Mouse (Mus musculus) bone marrow, adult 2 months (tissue): ENCODE data around the gene Clstn2. TPM values are rescaled to one million over a fixed set of nuclear protein-coding genes. Genes with fewer than 3 reads are reported as not detected.

Experiments
- H3K27ac ChIP-seq: fragments of 200-500 bp; 2 replicates; pipeline ENCODE4 v1.5.1; 2012; ENCODE audit warnings: low read depth, mild to moderate bottlenecking, control low read depth, inconsistent platforms, low read length; ENCODE audit not compliant: control insufficient read depth, poor library complexity, insufficient read depth
- H3K4me1 ChIP-seq: fragments of 200-500 bp; 2 replicates; pipeline ENCODE4 v1.6.1; 2011; ENCODE audit warnings: low read length; ENCODE audit not compliant: control insufficient read depth, insufficient read depth
- H3K4me3 ChIP-seq: fragments of 200-500 bp; replicated peaks from 2 replicates; pipeline ENCODE3; 2011; ENCODE audit warnings: mild to moderate bottlenecking, low read depth, low read length, control low read depth; ENCODE audit not compliant: control insufficient read depth
- CTCF ChIP-seq: fragments of 200-500 bp; IDR thresholded peaks from 2 replicates; pipeline ENCODE4 v1.5.1; 2011; ENCODE audit warnings: low read length, control low read depth; ENCODE audit not compliant: control insufficient read depth, insufficient read depth
- POLR2A ChIP-seq: fragments of 200-500 bp; IDR thresholded peaks from 2 replicates; pipeline ENCODE4 v1.6.1; 2011; ENCODE audit warnings: low read depth, mild to moderate bottlenecking, control low read depth, low read length, borderline replicate concordance; ENCODE audit not compliant: control insufficient read depth
- WGBS: fragments of 180-500 bp; shearing (Covaris S2); methylation state at CpG from one replicate; pipeline ENCODE4 v1.1.7; 2018; 5-methylcytosine and 5-hydroxymethylcytosine counted together
- polyA plus RNA-seq: library from polyadenylated mRNA; stranded (reverse); fragments of >200 nt; gene quantifications from 2 replicates; pipeline ENCODE4 v1.2.4, GENCODE M21; 2011; ENCODE audit warnings: low replicate concordance; ENCODE audit not compliant: missing spikeins, insufficient read depth, insufficient read length

Gene Clstn2
- polyA plus RNA-seq, 1 experiment = not detected

DNA sequence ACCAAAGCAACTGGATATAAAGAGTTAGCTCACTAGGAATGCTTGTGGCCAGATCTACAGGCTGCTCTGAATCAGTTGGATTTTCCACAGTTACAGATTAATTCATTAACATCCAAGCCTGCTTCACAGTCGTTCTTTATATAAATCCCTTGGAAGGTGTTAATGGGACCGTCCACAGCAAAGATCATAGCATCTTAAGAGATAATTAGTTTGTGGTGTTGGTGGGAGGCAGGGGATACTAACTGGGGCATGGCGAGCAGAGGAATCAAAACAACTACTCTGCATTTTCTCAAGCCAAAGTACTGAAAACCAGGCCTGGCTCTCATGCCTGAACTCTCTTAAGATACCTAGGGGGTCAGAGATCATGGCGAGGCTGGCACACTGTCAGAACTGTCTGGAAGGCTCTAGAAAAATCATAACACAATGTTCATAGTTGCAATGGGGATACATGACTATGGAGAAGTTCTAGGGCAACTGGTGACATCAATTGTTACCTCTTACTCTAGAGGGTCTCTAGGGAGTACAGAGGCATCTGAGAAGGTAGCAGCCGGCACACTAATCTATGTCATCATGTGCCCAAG lies 336.2 kb downstream of the Clstn2 start:
- H3K4me1 ChIP-seq = no peaks in the 10 kb centered on the region
- no peak for TF ChIP-seq POLR2A
- H3K4me3 ChIP-seq = no peak overlapping the region
- 65% methylated on average over 5 of the region's 5 CpGs for WGBS
- no peak overlapping the region for H3K27ac ChIP-seq

DNA sequence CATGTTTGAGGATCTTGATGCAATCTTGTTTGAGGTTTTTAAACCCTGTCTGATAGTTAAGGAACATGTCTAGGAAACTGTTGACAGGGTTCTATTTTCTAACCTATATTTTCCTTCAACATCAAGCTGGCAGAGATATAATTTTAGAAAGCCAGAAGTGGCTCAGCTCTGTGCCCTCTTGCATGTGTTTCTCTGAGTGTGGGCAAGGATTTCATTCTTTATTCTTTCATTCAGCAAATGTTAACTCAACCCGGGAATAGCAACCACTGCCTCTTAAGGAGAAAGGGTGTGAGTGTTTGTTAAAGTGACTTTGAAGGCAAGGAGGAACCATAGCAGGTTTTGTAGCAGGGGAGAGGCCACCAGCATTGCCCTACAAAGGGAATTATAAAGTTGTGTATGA lies 337.7 kb downstream of the Clstn2 start:
- 55% methylated on average over 1 of the region's 1 CpGs for WGBS
- no peak for TF ChIP-seq POLR2A
- no peak for TF ChIP-seq CTCF
- no peaks in the 10 kb centered on the region for H3K4me1 ChIP-seq
- no peak overlapping the region for H3K4me3 ChIP-seq
- no peak overlapping the region for H3K27ac ChIP-seq

DNA sequence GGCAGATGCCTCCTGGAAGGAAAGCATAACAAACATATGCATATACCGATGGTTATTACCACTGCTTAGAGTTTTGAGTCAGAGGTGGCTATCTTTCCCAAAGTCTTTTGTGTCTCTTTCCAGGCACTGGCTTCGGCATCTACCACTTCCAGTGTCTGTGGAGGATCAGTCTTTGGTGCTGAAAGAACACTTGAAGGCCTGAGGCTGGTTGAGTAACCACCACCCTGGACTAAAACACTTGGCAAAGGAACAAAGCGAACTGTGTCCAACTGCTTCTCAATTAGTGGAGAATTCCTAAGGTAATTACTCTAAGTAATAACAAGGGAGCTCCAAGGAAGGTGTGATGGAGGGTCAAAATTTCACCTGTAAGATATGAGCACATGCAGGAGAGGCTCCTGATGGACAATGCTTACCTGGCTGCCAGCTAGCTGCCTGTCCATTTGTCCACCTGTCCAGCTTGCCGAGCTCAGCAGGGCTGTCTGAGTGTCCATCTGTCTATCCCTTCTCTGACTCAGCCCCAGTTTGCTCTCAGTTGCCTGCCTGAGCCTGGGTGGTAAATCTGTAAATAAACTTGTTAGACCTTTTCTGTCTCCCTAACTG lies 346.1 kb downstream of the Clstn2 start:
- no peak overlapping the region for H3K27ac ChIP-seq
- no peak overlapping the region for H3K4me3 ChIP-seq
- TF ChIP-seq POLR2A (no peak), CTCF (no peak)
- no peaks in the 10 kb centered on the region for H3K4me1 ChIP-seq
- WGBS = 81% methylated on average over 4 of the region's 4 CpGs

DNA sequence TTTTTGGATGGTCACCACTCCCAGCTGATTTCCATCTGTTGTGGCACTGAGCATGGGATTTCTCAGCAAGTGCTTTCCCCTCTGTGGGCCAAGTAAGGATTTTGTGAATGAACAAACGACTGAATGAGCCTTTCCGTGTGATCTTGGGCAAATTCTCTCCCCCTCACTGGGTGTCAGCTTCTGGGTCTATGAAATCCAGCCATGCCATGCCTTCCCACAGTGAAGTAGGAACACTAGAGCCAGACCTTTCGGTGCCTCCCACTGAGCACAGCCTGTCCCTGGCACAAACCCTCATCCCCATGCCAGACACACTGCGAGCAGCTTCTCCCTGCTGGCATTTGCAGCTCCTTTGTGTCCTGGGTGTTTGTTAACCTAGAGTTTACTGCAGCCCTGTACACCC lies 347.3 kb downstream of the Clstn2 start:
- Histone ChIP-seq H3K4me3 (no peak overlapping the region), H3K4me1 (no peaks in the 10 kb centered on the region), H3K27ac (no peak overlapping the region)
- TF ChIP-seq CTCF = no peak
- no peak for TF ChIP-seq POLR2A
- 72% methylated on average over 4 of the region's 4 CpGs for WGBS

DNA sequence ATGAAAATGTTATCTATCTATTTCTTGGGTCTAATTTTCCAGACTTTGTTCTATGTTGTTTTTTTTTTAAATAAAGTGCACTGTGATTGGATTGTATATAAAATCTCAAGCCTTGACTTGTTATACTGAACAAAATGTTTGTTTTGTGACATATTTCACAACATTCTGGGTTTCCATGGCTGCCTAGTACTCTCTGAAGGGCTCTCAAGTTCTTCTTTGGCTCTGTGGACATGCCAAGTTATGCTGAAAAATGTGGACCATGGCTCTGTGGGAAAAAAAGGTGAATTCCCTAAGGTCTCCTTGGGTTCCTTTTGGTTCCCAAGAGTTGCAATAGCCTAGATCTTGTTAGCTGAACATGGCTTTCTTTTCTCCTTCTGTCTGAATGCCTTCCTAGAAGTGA lies 353.1 kb downstream of the Clstn2 start:
- TF ChIP-seq POLR2A (no peak), CTCF (no peak)
- no peaks in the 10 kb centered on the region for H3K4me1 ChIP-seq
- no peak overlapping the region for H3K4me3 ChIP-seq
- no peak overlapping the region for H3K27ac ChIP-seq

DNA sequence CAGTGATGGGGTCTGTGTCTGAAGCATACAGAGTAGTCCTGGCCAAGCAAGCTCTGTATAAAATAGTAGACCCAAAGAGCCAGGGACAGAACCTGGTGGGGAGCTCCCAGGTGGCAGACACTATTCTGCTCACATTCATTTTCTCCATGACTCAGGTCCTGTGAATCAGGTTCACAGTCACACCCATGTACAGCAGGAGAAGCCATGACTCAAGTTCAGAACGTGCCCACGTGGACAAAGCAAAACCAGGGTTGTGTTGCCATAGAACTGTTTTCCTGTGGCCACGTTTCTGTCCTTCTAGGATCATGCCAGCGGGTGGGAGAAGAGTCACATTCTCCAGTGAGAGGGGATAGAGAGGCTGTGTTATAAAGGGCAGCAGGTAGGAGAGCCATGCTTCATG lies 353.9 kb downstream of the Clstn2 start:
- H3K4me3 ChIP-seq = no peak overlapping the region
- no peak overlapping the region for H3K27ac ChIP-seq
- H3K4me1 ChIP-seq = no peaks in the 10 kb centered on the region
- WGBS = 57% methylated on average over 4 of the region's 4 CpGs
- no peak for TF ChIP-seq CTCF
- no peak for TF ChIP-seq POLR2A

DNA sequence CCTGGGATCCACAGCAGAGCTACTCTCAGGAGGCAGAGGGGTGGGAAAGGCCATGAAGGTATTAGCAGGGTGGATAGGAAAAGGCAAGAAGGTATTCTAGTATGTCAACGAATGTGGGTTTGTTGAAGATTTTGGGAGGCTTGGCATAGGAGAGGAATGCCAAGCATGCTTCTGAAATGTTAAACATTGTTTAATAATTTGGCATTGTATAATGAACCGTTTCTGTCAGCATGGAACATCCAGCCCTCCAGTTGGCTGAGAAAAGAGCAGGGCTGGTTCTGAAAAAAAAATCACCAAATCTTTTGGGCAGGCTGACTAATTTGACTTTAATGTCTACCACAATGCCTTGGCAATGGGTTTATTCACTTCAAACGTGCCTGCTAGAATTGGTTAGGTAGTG lies 355.9 kb downstream of the Clstn2 start:
- 53% methylated on average over 3 of the region's 3 CpGs for WGBS
- H3K27ac ChIP-seq = no peak overlapping the region
- no peaks in the 10 kb centered on the region for H3K4me1 ChIP-seq
- H3K4me3 ChIP-seq = no peak overlapping the region
- no peak for TF ChIP-seq CTCF
- no peak for TF ChIP-seq POLR2A

DNA sequence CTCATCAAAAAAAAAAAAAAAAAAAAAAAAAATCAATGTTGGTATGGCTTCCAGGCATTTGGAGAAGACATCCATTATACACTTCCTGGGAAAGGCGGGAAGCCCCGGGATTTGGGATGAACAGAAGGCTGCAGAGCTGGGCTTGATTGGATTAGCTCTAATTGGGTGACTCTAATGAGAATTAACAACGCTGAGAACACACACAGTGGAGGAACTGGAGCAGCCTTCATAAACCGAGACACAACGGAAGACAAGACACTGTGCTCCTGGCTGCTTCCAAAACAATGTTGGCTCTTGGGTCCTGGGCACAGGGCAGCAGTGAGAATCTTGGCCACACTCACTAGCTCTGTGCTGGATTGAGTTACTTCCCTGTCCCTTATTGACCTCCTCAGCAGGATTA lies 360.3 kb downstream of the Clstn2 start:
- no peak overlapping the region for H3K27ac ChIP-seq
- WGBS = 68% methylated on average over 5 of the region's 5 CpGs
- TF ChIP-seq CTCF = no peak
- H3K4me3 ChIP-seq = no peak overlapping the region
- no peaks in the 10 kb centered on the region for H3K4me1 ChIP-seq

DNA sequence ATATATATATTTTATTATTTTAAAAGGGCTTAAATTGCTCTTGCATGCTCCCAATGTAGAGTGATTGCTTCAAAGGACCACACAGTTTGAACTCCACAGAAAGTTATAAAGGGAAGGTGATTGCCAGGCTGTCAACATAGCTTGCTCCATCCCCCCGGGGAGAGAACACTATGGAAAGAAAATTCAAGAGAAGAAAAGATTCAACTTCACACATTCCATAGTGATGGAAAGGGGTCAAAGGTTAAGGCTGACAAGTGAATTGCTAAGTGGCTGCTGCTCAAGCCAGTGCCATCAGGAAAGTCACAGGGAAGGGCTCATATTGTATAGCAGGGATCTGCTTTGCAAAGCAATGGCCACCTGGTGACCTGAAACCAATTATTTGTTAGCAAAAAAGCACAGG lies 360.8 kb downstream of the Clstn2 start:
- no peak overlapping the region for H3K4me3 ChIP-seq
- WGBS = 44% methylated on average over 1 of the region's 1 CpGs
- H3K4me1 ChIP-seq = no peaks in the 10 kb centered on the region
- no peak for TF ChIP-seq POLR2A
- TF ChIP-seq CTCF = no peak
- no peak overlapping the region for H3K27ac ChIP-seq
